Mouse (Mus musculus): ENCODE results near the gene Mov10l1. TPM values are rescaled to one million over a fixed set of nuclear protein-coding genes. Genes with fewer than 3 reads are reported as not detected.

Mov10l1 gene
- polyA plus RNA-seq, 1 experiment, result not detected

DNA sequence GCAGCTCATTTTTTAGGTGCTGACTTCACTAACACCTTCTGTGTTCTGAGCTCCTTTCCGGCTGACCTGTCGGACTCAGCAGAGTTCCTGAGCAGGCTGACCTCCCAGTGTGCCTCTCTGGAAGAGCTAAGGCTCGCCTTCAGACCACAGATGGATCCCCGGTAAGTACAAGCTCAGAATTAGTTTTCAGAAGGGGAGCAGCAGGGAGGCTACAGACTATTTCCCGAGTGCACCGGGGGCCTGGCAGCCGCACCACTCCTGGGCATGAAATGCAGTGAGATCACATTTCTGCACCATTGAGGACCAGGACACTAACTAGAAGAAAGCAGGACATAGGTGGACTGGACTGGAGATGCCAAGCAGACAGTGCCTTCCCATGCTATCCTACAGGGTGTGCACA is 115.9 kb downstream of the Mov10l1 start:
- H3K36me3 ChIP-seq (ENCODE audit: control insufficient read depth), result peaks cover 100% of the 10 kb centered on the region
- no peaks in the 10 kb centered on the region for H3K9me3 ChIP-seq (ENCODE audit: control insufficient read depth, low read length)
- no peak for TF ChIP-seq GATA1 (IDR thresholded peaks at IDR 0.05; ENCODE audit: low read length)
- TF ChIP-seq TAL1 (IDR thresholded peaks at IDR 0.05; ENCODE audit: low read length), result no peak
- no peaks in the 10 kb centered on the region for H3K27me3 ChIP-seq (ENCODE audit: control insufficient read depth)
- H3K4me3 ChIP-seq (replicated peaks), result no peak overlapping the region
- H3K4me1 ChIP-seq (ENCODE audit: control insufficient read depth), result no peaks in the 10 kb centered on the region

DNA sequence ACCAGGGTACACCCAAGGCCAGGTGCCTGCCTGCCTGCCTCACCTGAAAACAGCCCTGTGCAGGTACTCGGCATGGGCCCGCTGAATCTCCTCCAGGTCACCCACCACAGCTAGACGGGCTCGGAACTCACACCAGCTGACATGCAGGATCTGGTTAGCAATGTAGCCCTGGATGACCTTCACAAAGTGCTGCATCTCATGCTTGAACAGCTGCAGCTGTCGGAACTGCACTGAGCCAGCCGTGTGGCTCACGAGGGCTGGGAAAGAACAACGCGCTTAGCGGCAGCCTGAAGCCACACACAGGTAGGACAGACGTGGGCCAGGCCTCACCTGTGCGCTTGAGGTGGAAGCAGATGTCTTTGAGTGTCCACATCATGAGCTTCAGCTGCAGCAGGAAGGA is 118.1 kb downstream of the Mov10l1 start:
- Histone ChIP-seq H3K4me3 (replicated peaks) (no peak overlapping the region), H3K4me1 (ENCODE audit: control insufficient read depth) (no peaks in the 10 kb centered on the region), H3K27me3 (ENCODE audit: control insufficient read depth) (no peaks in the 10 kb centered on the region), H3K9me3 (ENCODE audit: control insufficient read depth, low read length) (no peaks in the 10 kb centered on the region), H3K36me3 (ENCODE audit: control insufficient read depth) (peaks cover 100% of the 10 kb centered on the region)
- no peak for TF ChIP-seq TAL1 (IDR thresholded peaks at IDR 0.05; ENCODE audit: low read length)
- no peak for TF ChIP-seq GATA1 (IDR thresholded peaks at IDR 0.05; ENCODE audit: low read length)

DNA sequence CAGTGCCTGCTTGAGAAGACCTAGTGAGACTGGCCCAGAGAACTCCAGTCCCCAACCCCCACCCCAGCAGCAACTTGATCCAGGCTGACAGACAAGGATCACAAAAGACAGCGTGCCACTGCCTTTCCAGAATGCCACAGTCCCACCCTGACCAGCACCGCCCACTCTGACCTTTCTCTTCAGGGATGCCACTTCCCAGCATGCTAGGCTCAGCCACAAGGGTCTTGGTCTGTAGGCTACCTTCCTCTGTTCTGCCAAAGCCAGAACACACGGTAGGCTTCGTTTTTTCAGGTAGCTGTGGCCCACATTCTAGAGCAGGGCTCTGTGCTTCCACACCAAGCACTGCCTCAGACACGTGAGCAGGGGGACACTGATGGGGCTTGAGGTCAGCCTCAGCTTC is 119.9 kb downstream of the Mov10l1 start:
- TF ChIP-seq TAL1 (IDR thresholded peaks at IDR 0.05; ENCODE audit: low read length) (no peak), GATA1 (IDR thresholded peaks at IDR 0.05; ENCODE audit: low read length) (no peak)
- H3K36me3 ChIP-seq (ENCODE audit: control insufficient read depth), result peaks cover 100% of the 10 kb centered on the region
- no peaks in the 10 kb centered on the region for H3K27me3 ChIP-seq (ENCODE audit: control insufficient read depth)
- H3K9me3 ChIP-seq (ENCODE audit: control insufficient read depth, low read length), result no peaks in the 10 kb centered on the region
- H3K4me3 ChIP-seq (replicated peaks), result no peak overlapping the region
- H3K4me1 ChIP-seq (ENCODE audit: control insufficient read depth), result no peaks in the 10 kb centered on the region

DNA sequence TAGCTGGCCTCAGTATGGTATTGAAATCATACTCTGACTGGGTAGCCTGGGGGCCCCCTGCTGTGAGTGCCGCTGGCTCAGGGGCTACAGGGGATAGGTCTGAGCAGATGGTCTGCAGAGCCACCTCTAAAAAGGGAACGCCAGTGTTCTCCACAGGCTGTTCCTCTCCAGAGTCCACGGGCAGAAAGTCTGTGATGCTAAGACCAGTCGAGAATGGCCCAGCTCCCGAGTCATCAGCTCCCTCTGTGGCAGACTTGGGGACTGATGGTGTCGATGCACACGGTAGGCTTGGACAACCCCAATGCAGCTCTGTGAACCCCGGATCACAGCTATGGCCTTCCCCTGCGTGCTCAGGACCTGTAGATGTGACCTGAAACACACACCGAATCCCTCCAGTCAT is 121.2 kb downstream of the Mov10l1 start:
- TF ChIP-seq GATA1 (IDR thresholded peaks at IDR 0.05; ENCODE audit: low read length), result no peak
- TF ChIP-seq TAL1 (IDR thresholded peaks at IDR 0.05; ENCODE audit: low read length), result no peak
- no peaks in the 10 kb centered on the region for H3K27me3 ChIP-seq (ENCODE audit: control insufficient read depth)
- H3K9me3 ChIP-seq (ENCODE audit: control insufficient read depth, low read length), result no peaks in the 10 kb centered on the region
- H3K36me3 ChIP-seq (ENCODE audit: control insufficient read depth), result peaks cover 100% of the 10 kb centered on the region
- no peak overlapping the region for H3K4me3 ChIP-seq (replicated peaks)
- no peaks in the 10 kb centered on the region for H3K4me1 ChIP-seq (ENCODE audit: control insufficient read depth)

DNA sequence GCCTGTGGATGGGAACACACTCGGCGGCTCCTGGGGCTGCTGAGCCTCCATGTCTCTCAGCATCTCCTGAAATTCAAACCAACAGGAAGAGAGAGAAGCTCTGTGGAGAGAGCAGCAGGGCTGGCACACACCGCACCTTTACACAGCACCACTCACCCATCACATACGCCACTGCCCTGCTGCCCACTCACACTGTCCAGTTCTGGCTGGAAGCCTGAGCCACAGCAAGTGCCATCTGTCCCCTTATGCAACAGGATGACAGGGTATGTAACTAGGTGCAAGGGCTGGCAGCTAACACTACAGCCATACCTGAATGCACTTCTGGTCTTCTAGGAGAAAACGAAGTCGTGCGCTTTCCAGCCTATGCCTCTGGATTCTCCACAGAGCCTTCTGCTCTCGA is 121.7 kb downstream of the Mov10l1 start:
- TF ChIP-seq TAL1 (IDR thresholded peaks at IDR 0.05; ENCODE audit: low read length) (no peak), GATA1 (IDR thresholded peaks at IDR 0.05; ENCODE audit: low read length) (no peak)
- Histone ChIP-seq H3K27me3 (ENCODE audit: control insufficient read depth) (no peaks in the 10 kb centered on the region), H3K4me3 (replicated peaks) (no peak overlapping the region), H3K9me3 (ENCODE audit: control insufficient read depth, low read length) (no peaks in the 10 kb centered on the region), H3K36me3 (ENCODE audit: control insufficient read depth) (peaks cover 100% of the 10 kb centered on the region), H3K4me1 (ENCODE audit: control insufficient read depth) (no peaks in the 10 kb centered on the region)

Other genes with a start within 250 kb of the Mov10l1 start
- 1.9 and 2.1 TPM in 2 replicates for gene Brd1, start 248.7 kb upstream of the Mov10l1 start, polyA plus RNA-seq (2012)
- 0.45 and 0.53 TPM in 2 replicates for gene Zbed4, start 231.2 kb upstream of the Mov10l1 start, polyA plus RNA-seq (2012)
- gene Alg12, start 163.6 kb upstream of the Mov10l1 start, polyA plus RNA-seq (2012), result 0.16 and 0.28 TPM in 2 replicates
- 1.5 and 1.7 TPM in 2 replicates for gene Creld2, start 163.3 kb upstream of the Mov10l1 start, polyA plus RNA-seq (2012)
- 0.49 and 0.64 TPM in 2 replicates for gene Pim3, start 120.7 kb upstream of the Mov10l1 start, polyA plus RNA-seq (2012)
- gene Ttll8, start 28.5 kb upstream of the Mov10l1 start, polyA plus RNA-seq (2012), result not detected in 2 replicates
- gene Mlc1, start 3.9 kb upstream of the Mov10l1 start, polyA plus RNA-seq (2012), result not detected in 2 replicates
- gene Panx2, start 76.8 kb downstream of the Mov10l1 start, polyA plus RNA-seq (2012), result not detected in 2 replicates
- gene Trabd, start 92.2 kb downstream of the Mov10l1 start, polyA plus RNA-seq (2012), result 1.7 and 1.9 TPM in 2 replicates
- 0.19 and 0.34 TPM in 2 replicates for gene Selenoo, start 106.2 kb downstream of the Mov10l1 start, polyA plus RNA-seq (2012)
- gene Tubgcp6, start 140.2 kb downstream of the Mov10l1 start, polyA plus RNA-seq (2012), result 4.4 and 4.8 TPM in 2 replicates
- gene Hdac10, start 145.8 kb downstream of the Mov10l1 start, polyA plus RNA-seq (2012), result 0.33 and 0.64 TPM in 2 replicates
- 0.02 and 0.03 TPM in 2 replicates for gene Mapk12, start 157.8 kb downstream of the Mov10l1 start, polyA plus RNA-seq (2012)
- 0.02 TPM in 1 of 2 replicates, not detected in the other for gene Mapk11, start 166.7 kb downstream of the Mov10l1 start, polyA plus RNA-seq (2012)
- 0.86 and 1.1 TPM in 2 replicates for gene Plxnb2, start 197.9 kb downstream of the Mov10l1 start, polyA plus RNA-seq (2012)
- 0.62 and 0.88 TPM in 2 replicates for gene Dennd6b, start 213.6 kb downstream of the Mov10l1 start, polyA plus RNA-seq (2012)
- 9.5 and 14.5 TPM in 2 replicates for gene Ppp6r2, start 228.6 kb downstream of the Mov10l1 start, polyA plus RNA-seq (2012)

Measured in erythroblast, embryonic 14.5 days (primary cell).